Mouse (Mus musculus): ENCODE data around the gene Krtap9-3. TPM values are rescaled to one million over a fixed set of nuclear protein-coding genes. Genes with fewer than 3 reads are reported as not detected.
"Not testable (repeated sequence)": the region's sequence is repeated elsewhere in the genome, so short reads cannot be mapped to it uniquely, and the experiment has no call there.

Gene Krtap9-3
- polyA plus RNA-seq, 1 experiment from 2014 or later: not detected

DNA sequence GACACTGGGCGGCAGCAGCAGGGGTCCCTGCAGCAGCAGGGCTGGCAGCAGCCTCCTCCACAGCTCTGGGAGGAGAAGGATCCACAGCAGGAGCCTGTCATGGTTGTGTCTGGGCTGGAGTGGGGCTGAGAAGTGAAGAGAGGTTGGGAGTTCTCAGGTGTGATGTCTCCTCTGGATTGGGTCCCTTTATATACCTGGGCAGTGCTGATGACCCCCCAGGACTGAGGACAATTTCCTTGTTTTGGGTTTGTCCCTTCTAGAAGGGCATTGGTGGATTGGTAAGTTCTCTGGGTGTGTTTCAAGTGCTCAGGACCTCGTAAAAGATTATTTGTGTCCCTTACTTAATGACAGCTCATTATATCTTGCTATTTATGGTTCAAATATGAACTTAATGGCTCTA lies 12.2 kb upstream of the Krtap9-3 start, which contains the start of gene Gm11937:
Gene Gm11937 (minus strand): TSS at position 101 of the 400 bp plus-strand sequence.
- H3K9ac ChIP-seq; H3K4me2 ChIP-seq; H3K27me3 ChIP-seq (replicated peaks); H3K36me3 ChIP-seq; H3K4me3 ChIP-seq (replicated peaks); ATAC-seq (ENCODE audit: insufficient read depth, low FRiP score, low read depth); H3K27ac ChIP-seq; H3K9me3 ChIP-seq; H3K4me1 ChIP-seq: not testable (repeated sequence)
- WGBS: 63% methylated on average over 1 of the region's 2 CpGs

DNA sequence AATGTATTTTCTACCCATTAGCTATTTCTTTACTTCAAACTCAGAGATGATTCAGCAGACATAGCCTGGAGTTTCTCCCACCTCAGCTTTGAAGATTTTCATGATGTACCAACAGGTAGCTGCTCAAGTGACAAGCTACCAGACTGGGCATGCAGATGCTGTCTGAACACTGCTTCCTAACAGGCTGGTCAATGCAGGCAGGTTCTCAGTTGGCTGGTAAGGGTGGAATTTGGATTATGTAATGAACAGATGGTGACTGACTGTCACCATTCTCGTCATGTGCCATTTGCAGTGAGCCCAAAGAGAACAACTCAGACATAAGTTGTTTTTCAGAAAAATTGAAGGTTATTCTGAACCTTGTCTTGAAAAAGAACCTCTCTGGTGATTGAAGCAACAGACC lies 11.2 kb upstream of the Krtap9-3 start:
- ATAC-seq (ENCODE audit: insufficient read depth, low FRiP score, low read depth): no peak

DNA sequence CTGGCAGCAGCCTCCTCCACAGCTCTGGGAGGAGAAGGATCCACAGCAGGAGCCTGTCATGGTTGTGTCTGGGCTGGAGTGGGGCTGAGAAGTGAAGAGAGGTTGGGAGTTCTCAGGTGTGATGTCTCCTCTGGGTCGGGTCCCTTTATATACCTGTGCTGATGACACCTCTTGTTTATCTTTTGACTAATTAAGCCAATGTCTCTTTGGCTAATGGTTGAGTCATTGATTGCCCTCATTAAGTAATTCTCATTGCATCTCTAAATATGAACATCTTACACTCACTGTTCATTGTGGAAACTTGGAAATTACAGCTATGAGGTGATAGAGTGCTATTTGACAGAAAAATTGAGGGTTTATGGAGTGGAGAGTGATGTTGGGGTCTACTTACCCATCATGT lies 5.3 kb upstream of the Krtap9-3 start, which contains the start of gene Gm11938:
Gene Gm11938 (minus strand): TSS at position 101 of the 400 bp plus-strand sequence.
- H3K27ac ChIP-seq; H3K36me3 ChIP-seq; H3K4me2 ChIP-seq; ATAC-seq (ENCODE audit: insufficient read depth, low FRiP score, low read depth); H3K4me3 ChIP-seq (replicated peaks); H3K27me3 ChIP-seq (replicated peaks); H3K9ac ChIP-seq; H3K4me1 ChIP-seq; H3K9me3 ChIP-seq: not testable (repeated sequence)
- WGBS: 48% methylated on average over 1 of the region's 1 CpGs

More for the DNA sequence above, 11.2 kb upstream of the Krtap9-3 start:
- Histone ChIP-seq H3K9me3 (no peaks in the 10 kb centered on the region), H3K9ac (no peak overlapping the region), H3K4me2 (no peak overlapping the region), H3K4me1 (no peaks in the 10 kb centered on the region), H3K4me3 (replicated peaks) (no peak overlapping the region), H3K36me3 (no peaks in the 10 kb centered on the region), H3K27me3 (replicated peaks) (no peaks in the 10 kb centered on the region), H3K27ac (no peak overlapping the region)
- WGBS: 63% methylated on average over 1 of the region's 1 CpGs

DNA sequence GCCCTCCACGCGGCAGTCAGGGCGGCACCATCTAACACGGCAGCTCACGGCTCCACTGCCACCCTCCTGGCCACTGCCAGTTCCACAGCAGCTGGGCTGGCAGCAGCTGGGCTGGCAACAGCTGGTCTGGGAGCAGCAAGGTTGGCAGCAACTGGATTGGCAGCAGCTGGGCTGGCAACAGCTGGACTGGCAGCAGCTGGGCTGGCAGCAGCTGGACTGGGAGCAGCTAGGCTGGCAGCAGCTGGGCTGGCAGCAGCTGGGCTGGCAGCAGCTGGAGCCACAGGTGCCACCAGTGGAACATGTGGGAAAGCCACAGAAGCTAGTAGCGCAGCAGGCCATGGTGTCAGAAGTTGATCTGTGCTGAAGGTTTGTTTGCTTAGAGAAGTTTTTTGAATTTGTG lies 6.9 kb downstream of the Krtap9-3 start, which contains the start of gene Krtap1-3:
Gene Krtap1-3 (minus strand): TSS at position 359 of the 400 bp plus-strand sequence.
- Histone ChIP-seq H3K27ac (no peak within 1 kb of the TSS), H3K36me3 (no peaks in the 10 kb centered on the region), H3K4me3 (replicated peaks) (no peak within 1 kb of the TSS), H3K4me1 (no peaks in the 10 kb centered on the region), H3K9me3 (no peaks in the 10 kb centered on the region), H3K27me3 (replicated peaks) (no peaks in the 10 kb centered on the region), H3K9ac (no peak within 1 kb of the TSS), H3K4me2 (no peak within 1 kb of the TSS)
- 81% methylated on average over 6 of the region's 6 CpGs for WGBS
- ATAC-seq (ENCODE audit: insufficient read depth, low FRiP score, low read depth): no peak

DNA sequence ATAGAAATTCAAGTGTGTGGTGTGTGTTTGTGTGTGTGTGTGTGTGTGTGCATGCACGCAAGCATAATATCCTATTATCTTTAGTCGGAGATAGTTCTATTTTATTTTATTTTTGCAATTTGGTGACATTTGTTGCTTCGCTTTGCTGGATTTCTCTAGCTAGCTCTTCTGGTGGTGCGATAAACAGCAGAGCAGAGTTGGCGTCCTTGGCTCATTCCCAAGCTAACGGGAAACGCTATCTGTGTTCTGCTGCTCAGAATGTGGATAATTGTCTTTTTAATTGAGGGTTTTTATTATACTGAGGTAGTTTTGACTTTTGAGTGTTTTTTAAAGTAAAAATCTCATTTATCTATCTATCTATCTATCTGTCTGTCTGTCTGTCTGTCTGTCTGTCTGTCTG lies 12.8 kb downstream of the Krtap9-3 start:
- Histone ChIP-seq H3K4me1 (no peaks in the 10 kb centered on the region), H3K4me3 (replicated peaks) (no peak overlapping the region), H3K27me3 (replicated peaks) (no peaks in the 10 kb centered on the region), H3K4me2 (no peak overlapping the region), H3K36me3 (no peaks in the 10 kb centered on the region), H3K9ac (no peak overlapping the region), H3K9me3 (no peaks in the 10 kb centered on the region), H3K27ac (no peak overlapping the region)
- WGBS: 81% methylated on average over 7 of the region's 7 CpGs
- no peak for ATAC-seq (ENCODE audit: insufficient read depth, low FRiP score, low read depth)

DNA sequence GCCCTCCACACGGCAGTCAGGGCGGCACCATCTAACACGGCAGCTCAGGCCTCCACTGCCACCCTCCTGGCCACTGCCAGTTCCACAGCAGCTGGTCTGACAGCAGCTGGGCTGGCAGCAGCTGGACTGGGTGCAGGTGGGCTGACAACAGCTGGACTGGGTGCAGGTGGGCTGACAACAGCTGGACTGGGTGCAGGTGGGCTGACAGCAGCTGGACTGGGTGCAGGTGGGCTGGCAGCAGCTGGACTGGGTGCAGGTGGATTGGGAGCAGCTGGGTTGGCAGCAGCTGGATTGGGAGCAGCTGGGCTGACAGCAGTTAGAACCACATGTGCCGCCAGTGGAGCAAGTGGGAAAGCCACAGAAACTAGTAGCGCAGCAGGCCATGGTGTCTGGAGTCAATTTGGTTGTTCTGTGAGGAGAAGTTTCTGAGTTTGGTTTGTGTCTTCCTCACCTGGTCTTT lies 14.6 kb downstream of the Krtap9-3 start, which contains the start of gene Krtap1-4:
Gene Krtap1-4 (minus strand): TSS at position 410 of the 460 bp plus-strand sequence.
- Histone ChIP-seq H3K36me3 (no peaks in the 10 kb centered on the region), H3K4me1 (no peaks in the 10 kb centered on the region), H3K27ac (no peak within 1 kb of the TSS), H3K4me2 (no peak within 1 kb of the TSS), H3K9ac (no peak within 1 kb of the TSS), H3K27me3 (replicated peaks) (no peaks in the 10 kb centered on the region), H3K9me3 (no peaks in the 10 kb centered on the region), H3K4me3 (replicated peaks) (no peak within 1 kb of the TSS)
- no peak for ATAC-seq (ENCODE audit: insufficient read depth, low FRiP score, low read depth)
- 77% methylated on average over 5 of the region's 5 CpGs for WGBS

DNA sequence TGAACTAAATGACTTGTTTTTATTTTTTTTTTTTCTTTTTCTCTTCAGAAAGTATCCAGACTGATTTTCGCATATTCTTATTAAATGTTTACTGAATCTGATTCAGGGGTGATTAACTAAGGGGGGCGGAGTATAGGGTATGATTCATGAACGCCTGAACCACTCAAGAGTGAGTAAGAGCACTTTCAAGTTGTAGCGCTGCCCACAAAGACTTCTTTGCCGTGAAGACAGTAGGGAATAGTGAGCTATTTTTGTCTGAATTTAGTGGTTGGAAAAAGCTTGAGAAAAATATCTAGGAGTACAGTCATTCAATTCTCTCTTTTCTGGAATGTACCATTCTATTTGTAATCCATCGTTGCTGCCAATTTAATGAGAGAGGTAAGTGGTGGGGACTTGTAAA lies 16.3 kb downstream of the Krtap9-3 start:
- H3K27me3 ChIP-seq (replicated peaks): no peaks in the 10 kb centered on the region
- no peak overlapping the region for H3K9ac ChIP-seq
- no peak for ATAC-seq (ENCODE audit: insufficient read depth, low FRiP score, low read depth)
- H3K4me2 ChIP-seq: no peak overlapping the region
- no peaks in the 10 kb centered on the region for H3K9me3 ChIP-seq
- no peak overlapping the region for H3K27ac ChIP-seq
- H3K36me3 ChIP-seq: no peaks in the 10 kb centered on the region
- no peak overlapping the region for H3K4me3 ChIP-seq (replicated peaks)
- 81% methylated on average over 6 of the region's 6 CpGs for WGBS
- no peaks in the 10 kb centered on the region for H3K4me1 ChIP-seq

DNA sequence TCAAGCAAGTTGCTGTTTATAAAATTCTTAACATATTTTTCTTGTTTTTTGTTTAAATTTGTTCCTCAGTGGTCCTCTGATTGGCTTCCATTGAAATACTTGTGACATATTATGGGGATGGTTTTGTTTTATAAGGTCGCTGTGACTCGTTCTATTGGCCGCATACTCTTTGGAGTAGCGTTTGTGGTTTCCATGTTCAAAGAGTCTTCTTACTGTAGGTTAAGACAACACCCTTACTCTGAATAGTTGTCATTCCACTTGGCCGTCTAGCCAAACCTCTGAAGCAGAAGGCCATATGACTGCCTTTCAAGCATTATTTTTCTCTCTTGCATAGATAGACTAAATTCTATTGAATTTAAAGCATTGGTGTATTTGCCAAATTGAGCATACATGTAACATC lies 16.9 kb downstream of the Krtap9-3 start:
- no peaks in the 10 kb centered on the region for H3K4me1 ChIP-seq
- H3K27me3 ChIP-seq (replicated peaks): no peaks in the 10 kb centered on the region
- WGBS: 92% methylated on average over 5 of the region's 5 CpGs
- no peak overlapping the region for H3K4me3 ChIP-seq (replicated peaks)
- no peak overlapping the region for H3K27ac ChIP-seq
- no peak overlapping the region for H3K9ac ChIP-seq
- no peaks in the 10 kb centered on the region for H3K36me3 ChIP-seq
- H3K9me3 ChIP-seq: no peaks in the 10 kb centered on the region
- no peak overlapping the region for H3K4me2 ChIP-seq
- no peak for ATAC-seq (ENCODE audit: insufficient read depth, low FRiP score, low read depth)

DNA sequence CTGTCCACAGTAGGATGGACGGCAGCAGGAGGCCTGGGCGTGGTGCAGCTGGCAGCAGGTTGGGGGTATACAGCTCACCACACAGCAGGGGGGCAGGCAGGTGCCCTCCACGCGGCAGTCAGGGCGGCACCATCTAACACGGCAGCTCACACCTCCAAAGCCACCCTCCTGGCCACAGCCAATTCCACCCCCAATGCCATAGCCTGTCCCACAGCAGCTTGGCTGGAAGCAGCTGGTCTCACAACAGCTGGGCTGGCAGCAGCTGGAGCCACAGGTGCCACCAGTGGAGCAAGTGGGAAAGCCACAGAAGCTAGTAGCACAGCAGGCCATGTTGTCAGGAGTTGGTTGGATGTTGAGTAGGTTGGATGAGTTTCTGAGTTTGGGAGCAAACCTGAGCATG lies 17.3 kb downstream of the Krtap9-3 start, which contains the start of gene Krtap1-5:
Gene Krtap1-5 (minus strand): TSS at position 381 of the 400 bp plus-strand sequence.
- Histone ChIP-seq H3K4me2 (no peak within 1 kb of the TSS), H3K4me3 (replicated peaks) (no peak within 1 kb of the TSS), H3K9me3 (no peaks in the 10 kb centered on the region), H3K4me1 (no peaks in the 10 kb centered on the region), H3K27me3 (replicated peaks) (no peaks in the 10 kb centered on the region), H3K9ac (no peak within 1 kb of the TSS), H3K36me3 (no peaks in the 10 kb centered on the region), H3K27ac (no peak within 1 kb of the TSS)
- no peak for ATAC-seq (ENCODE audit: insufficient read depth, low FRiP score, low read depth)
- 80% methylated on average over 6 of the region's 6 CpGs for WGBS

DNA sequence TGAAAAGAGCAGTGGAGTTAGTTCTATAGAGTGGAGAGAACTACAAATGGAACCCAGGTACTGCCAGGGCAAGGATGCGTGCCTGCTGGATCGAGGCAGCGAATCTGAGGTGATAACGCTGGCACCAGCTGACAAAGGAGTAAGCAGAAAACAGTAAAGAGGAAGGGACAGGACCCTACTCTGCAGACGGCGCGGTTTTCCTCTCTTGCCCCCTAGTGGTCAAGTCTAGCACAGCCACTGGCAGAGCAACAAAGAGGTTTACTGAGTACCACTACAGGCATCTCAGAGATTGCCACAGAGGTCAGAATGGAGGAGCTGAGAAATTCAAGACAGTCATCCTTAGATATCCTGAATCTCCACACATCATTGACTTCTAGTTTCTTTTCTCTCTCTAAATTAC lies 23.8 kb downstream of the Krtap9-3 start:
- H3K4me3 ChIP-seq (replicated peaks): no peak overlapping the region
- no peak overlapping the region for H3K27ac ChIP-seq
- no peaks in the 10 kb centered on the region for H3K4me1 ChIP-seq
- H3K9me3 ChIP-seq: no peaks in the 10 kb centered on the region
- no peaks in the 10 kb centered on the region for H3K36me3 ChIP-seq
- ATAC-seq (ENCODE audit: insufficient read depth, low FRiP score, low read depth): no peak
- no peaks in the 10 kb centered on the region for H3K27me3 ChIP-seq (replicated peaks)
- H3K9ac ChIP-seq: no peak overlapping the region
- 2% methylated on average over 7 of the region's 7 CpGs for WGBS
- H3K4me2 ChIP-seq: peak overlapping the region; percentile 45; the same call in 1 of the 2 replicates

DNA sequence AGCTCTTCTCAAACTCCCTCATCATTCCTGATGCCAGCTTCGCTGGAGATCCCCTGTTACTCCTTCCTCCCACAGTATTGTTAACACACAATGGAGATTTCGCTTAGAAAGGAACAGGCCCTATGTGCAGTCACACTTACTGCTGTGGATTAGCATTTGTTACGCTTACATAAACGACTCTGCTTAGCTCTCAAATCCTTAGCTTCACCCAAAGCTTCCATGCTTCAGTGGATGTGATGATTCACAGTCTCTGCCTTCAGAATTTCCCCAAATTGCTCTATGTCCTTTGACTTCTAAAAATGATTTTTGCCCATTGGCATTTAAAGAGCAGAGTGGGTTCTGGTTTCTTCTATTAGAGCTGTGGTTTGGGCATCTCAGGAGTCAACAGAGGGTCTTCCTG lies 24.7 kb downstream of the Krtap9-3 start:
- no peaks in the 10 kb centered on the region for H3K27me3 ChIP-seq (replicated peaks)
- H3K9me3 ChIP-seq: no peaks in the 10 kb centered on the region
- H3K36me3 ChIP-seq: no peaks in the 10 kb centered on the region
- no peaks in the 10 kb centered on the region for H3K4me1 ChIP-seq
- no peak for ATAC-seq (ENCODE audit: insufficient read depth, low FRiP score, low read depth)
- H3K9ac ChIP-seq: no peak overlapping the region
- no peak overlapping the region for H3K4me3 ChIP-seq (replicated peaks)
- no peak overlapping the region for H3K27ac ChIP-seq
- 66% methylated on average over 4 of the region's 4 CpGs for WGBS
- H3K4me2 ChIP-seq: no peak overlapping the region

DNA sequence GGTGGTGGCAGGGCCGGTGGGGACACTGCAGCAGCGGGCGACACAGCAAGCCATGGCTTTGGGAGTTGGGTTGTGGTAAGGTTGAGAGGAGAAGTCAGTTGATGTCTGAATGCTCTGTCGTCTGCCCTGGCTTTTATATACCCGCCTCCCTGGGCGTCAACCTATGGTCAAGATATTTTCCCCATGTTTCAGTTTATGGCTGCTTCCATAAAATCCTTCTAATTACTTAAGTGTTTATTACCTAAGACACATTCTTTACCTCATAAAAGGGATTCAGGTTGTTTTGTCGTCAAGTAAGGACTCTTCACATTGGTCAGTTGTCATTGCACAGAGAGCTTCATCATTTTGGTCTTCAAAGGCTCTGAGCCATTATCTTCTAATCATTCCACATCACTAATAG lies 31.4 kb downstream of the Krtap9-3 start, which contains the start of gene Krtap3-1:
Gene Krtap3-1 (minus strand): TSS at position 101 of the 400 bp plus-strand sequence.
- no peak within 1 kb of the TSS for H3K27ac ChIP-seq
- H3K9me3 ChIP-seq: no peaks in the 10 kb centered on the region
- H3K36me3 ChIP-seq: no peaks in the 10 kb centered on the region
- no peaks in the 10 kb centered on the region for H3K27me3 ChIP-seq (replicated peaks)
- no peaks in the 10 kb centered on the region for H3K4me1 ChIP-seq
- no peak within 1 kb of the TSS for H3K4me3 ChIP-seq (replicated peaks)
- no peak within 1 kb of the TSS for H3K9ac ChIP-seq
- ATAC-seq (ENCODE audit: insufficient read depth, low FRiP score, low read depth): no peak
- no peak within 1 kb of the TSS for H3K4me2 ChIP-seq
- 85% methylated on average over 7 of the region's 7 CpGs for WGBS

DNA sequence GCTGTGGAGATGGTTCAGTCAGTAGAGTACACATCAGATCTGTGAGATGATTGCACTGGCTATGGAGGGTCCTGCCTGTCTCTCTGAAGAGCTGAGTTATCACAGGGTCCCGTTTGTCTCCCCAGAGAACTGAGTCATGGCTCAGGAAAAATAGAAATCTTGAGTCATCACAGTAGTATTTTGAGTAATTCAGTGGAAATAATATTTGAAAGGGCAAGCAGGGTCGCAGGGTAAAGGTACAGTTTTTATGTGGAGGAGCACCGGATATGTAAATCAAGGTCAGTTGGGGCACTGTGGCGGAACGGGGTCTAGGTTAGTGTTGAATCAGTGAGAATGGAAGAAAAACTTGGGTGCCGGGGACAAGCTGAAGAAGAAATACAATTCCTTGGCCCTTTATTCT lies 35.3 kb downstream of the Krtap9-3 start:
- no peaks in the 10 kb centered on the region for H3K27me3 ChIP-seq (replicated peaks)
- H3K4me1 ChIP-seq: no peaks in the 10 kb centered on the region
- no peak overlapping the region for H3K27ac ChIP-seq
- no peak for ATAC-seq (ENCODE audit: insufficient read depth, low FRiP score, low read depth)
- 78% methylated on average over 6 of the region's 6 CpGs for WGBS
- no peaks in the 10 kb centered on the region for H3K36me3 ChIP-seq
- no peaks in the 10 kb centered on the region for H3K9me3 ChIP-seq
- H3K4me3 ChIP-seq (replicated peaks): no peak overlapping the region
- no peak overlapping the region for H3K9ac ChIP-seq
- no peak overlapping the region for H3K4me2 ChIP-seq
